Mouse (Mus musculus): Measurements from ENCODE around the gene Ltbp1. TPM values are rescaled to one million over a fixed set of nuclear protein-coding genes. Genes with fewer than 3 reads are reported as not detected.

Gene Ltbp1
- polyA plus RNA-seq, 1 experiment from 2014 or later: 40.2 TPM

DNA sequence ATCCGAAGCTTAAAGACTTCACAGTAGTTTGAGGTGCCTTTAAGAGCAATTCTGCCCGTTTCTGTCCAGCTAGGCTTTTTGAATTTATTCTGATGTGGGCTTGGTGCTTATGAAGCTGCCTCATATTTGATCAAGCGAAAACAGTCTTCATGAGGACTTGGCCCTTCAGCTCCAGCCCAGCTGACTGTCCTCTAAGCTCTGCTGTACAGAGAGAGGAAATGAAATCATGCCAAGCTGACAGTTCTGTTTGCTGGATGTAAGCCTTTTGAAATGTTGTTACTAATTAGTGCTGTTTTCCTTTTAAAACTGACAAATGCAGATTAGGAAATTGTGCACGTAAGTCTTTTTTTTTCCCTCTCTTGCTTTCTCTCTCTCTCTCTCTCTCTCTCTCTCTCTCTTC, 263.1 kb downstream of the Ltbp1 start:
- Histone ChIP-seq H3K4me2 (replicated peaks; ENCODE audit: low read depth, low read length) (no peak overlapping the region), H3K9ac (replicated peaks; ENCODE audit: low read length) (no peak overlapping the region), H3K4me3 (ENCODE audit: low read length) (no peak overlapping the region), H3K27me3 (ENCODE audit: insufficient read depth, low read length) (no peaks in the 10 kb centered on the region), H3K36me3 (ENCODE audit: insufficient read depth, low read length) (0 out of 2 replicates have a peak, but pooled peaks cover 8% of the 10 kb centered on the region), H3K27ac (ENCODE audit: low read length) (no peak overlapping the region), H3K4me1 (ENCODE audit: insufficient read depth, low read length) (0 out of 2 replicates have a peak, but pooled peaks cover 6% of the 10 kb centered on the region), H3K9me3 (ENCODE audit: low read length) (no peaks in the 10 kb centered on the region)
- ATAC-seq (ENCODE audit: low FRiP score, low TSS enrichment): no peak
- WGBS: 72% methylated on average over 4 of the region's 4 CpGs

- Histone ChIP-seq H3K9me3 (ENCODE audit: low read length) (no peaks in the 10 kb centered on the region), H3K4me1 (ENCODE audit: insufficient read depth, low read length) (0 out of 2 replicates have a peak, but pooled peaks cover 6% of the 10 kb centered on the region), H3K9ac (replicated peaks; ENCODE audit: low read length) (no peak overlapping the region), H3K4me3 (ENCODE audit: low read length) (no peak overlapping the region), H3K27ac (ENCODE audit: low read length) (no peak overlapping the region), H3K36me3 (ENCODE audit: insufficient read depth, low read length) (peaks cover 7% of the 10 kb centered on the region; the same call in 1 of the 2 replicates), H3K27me3 (ENCODE audit: insufficient read depth, low read length) (no peaks in the 10 kb centered on the region), H3K4me2 (replicated peaks; ENCODE audit: low read depth, low read length) (no peak overlapping the region)
- WGBS: 89% methylated on average over 3 of the region's 3 CpGs
- no peak for ATAC-seq (ENCODE audit: low FRiP score, low TSS enrichment)
These were observed 267.1 kb downstream of the Ltbp1 start for GRCm38 (mm10) chr17:75272446-75272845.

GRCm38 (mm10) chr17:75273272-75273671, 267.9 kb downstream of the Ltbp1 start:
- no peak overlapping the region for H3K27ac ChIP-seq (ENCODE audit: low read length)
- H3K4me1 ChIP-seq (ENCODE audit: insufficient read depth, low read length): 0 out of 2 replicates have a peak, but pooled peaks cover 5% of the 10 kb centered on the region
- 84% methylated on average over 1 of the region's 1 CpGs for WGBS
- peaks cover 7% of the 10 kb centered on the region; the same call in 1 of the 2 replicates for H3K36me3 ChIP-seq (ENCODE audit: insufficient read depth, low read length)
- no peak overlapping the region for H3K4me2 ChIP-seq (replicated peaks; ENCODE audit: low read depth, low read length)
- no peaks in the 10 kb centered on the region for H3K9me3 ChIP-seq (ENCODE audit: low read length)
- H3K27me3 ChIP-seq (ENCODE audit: insufficient read depth, low read length): no peaks in the 10 kb centered on the region
- no peak overlapping the region for H3K9ac ChIP-seq (replicated peaks; ENCODE audit: low read length)
- no peak for ATAC-seq (ENCODE audit: low FRiP score, low TSS enrichment)
- H3K4me3 ChIP-seq (ENCODE audit: low read length): no peak overlapping the region

DNA sequence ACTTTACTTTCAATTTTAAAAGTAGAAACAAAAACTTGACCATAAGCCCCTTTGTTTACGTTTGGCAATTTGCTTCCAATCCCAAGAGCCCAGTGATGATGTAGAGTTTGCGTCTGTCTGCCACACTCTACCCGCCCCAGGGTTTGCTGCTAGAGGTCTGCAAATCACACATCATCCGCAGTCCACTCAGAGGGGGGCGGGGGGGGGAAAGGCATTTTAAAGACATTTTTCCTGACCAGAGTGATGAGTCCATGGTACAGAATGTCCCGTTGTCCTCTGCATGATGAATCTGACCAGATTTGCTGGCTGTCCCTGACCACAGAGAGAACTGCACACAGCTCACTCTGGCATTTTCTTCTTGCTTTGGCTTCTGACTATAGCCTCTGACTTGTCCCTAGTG, 269.9 kb downstream of the Ltbp1 start:
- H3K4me2 ChIP-seq (replicated peaks; ENCODE audit: low read depth, low read length): no peak overlapping the region
- H3K27me3 ChIP-seq (ENCODE audit: insufficient read depth, low read length): no peaks in the 10 kb centered on the region
- H3K36me3 ChIP-seq (ENCODE audit: insufficient read depth, low read length): peaks cover 7% of the 10 kb centered on the region; the same call in 1 of the 2 replicates
- no peaks in the 10 kb centered on the region for H3K9me3 ChIP-seq (ENCODE audit: low read length)
- no peak for ATAC-seq (ENCODE audit: low FRiP score, low TSS enrichment)
- no peak overlapping the region for H3K9ac ChIP-seq (replicated peaks; ENCODE audit: low read length)
- H3K4me1 ChIP-seq (ENCODE audit: insufficient read depth, low read length): no peaks in the 10 kb centered on the region
- 87% methylated on average over 6 of the region's 6 CpGs for WGBS
- H3K4me3 ChIP-seq (ENCODE audit: low read length): no peak overlapping the region
- H3K27ac ChIP-seq (ENCODE audit: low read length): no peak overlapping the region

DNA sequence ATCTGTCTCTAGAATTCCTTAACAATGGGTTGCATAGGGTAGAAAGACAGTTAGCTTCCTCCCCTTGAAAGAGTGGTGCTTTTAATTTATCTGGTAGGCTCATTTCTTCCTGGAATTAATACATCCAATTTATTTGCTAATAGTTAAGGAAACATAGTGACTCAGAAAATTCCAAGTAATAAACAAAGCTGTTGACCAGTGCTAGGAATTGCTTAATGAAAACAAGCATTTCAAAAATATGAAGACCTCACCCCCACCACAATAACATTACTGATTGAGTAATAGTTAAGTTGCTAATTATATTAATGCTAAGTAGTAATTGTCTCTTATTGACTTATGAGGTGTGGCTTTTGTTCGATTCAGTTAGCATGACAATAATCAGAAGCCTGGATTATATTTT, 272.7 kb downstream of the Ltbp1 start:
- no peaks in the 10 kb centered on the region for H3K4me1 ChIP-seq (ENCODE audit: insufficient read depth, low read length)
- H3K27ac ChIP-seq (ENCODE audit: low read length): no peak overlapping the region
- peaks cover 12% of the 10 kb centered on the region for H3K36me3 ChIP-seq (ENCODE audit: insufficient read depth, low read length)
- no peaks in the 10 kb centered on the region for H3K27me3 ChIP-seq (ENCODE audit: insufficient read depth, low read length)
- no peak overlapping the region for H3K4me2 ChIP-seq (replicated peaks; ENCODE audit: low read depth, low read length)
- no peaks in the 10 kb centered on the region for H3K9me3 ChIP-seq (ENCODE audit: low read length)
- H3K9ac ChIP-seq (replicated peaks; ENCODE audit: low read length): no peak overlapping the region
- no peak for ATAC-seq (ENCODE audit: low FRiP score, low TSS enrichment)
- no peak overlapping the region for H3K4me3 ChIP-seq (ENCODE audit: low read length)
- WGBS: 76% methylated on average over 1 of the region's 1 CpGs

GRCm38 (mm10) chr17:75278561-75278960, 273.2 kb downstream of the Ltbp1 start:
- peaks cover 12% of the 10 kb centered on the region for H3K36me3 ChIP-seq (ENCODE audit: insufficient read depth, low read length)
- no peak for ATAC-seq (ENCODE audit: low FRiP score, low TSS enrichment)

GRCm38 (mm10) chr17:75281345-75281744, 276.0 kb downstream of the Ltbp1 start:
- H3K4me2 ChIP-seq (replicated peaks; ENCODE audit: low read depth, low read length): no peak overlapping the region
- H3K9me3 ChIP-seq (ENCODE audit: low read length): no peaks in the 10 kb centered on the region
- peaks cover 5% of the 10 kb centered on the region for H3K36me3 ChIP-seq (ENCODE audit: insufficient read depth, low read length)
- no peak overlapping the region for H3K9ac ChIP-seq (replicated peaks; ENCODE audit: low read length)
- no peaks in the 10 kb centered on the region for H3K4me1 ChIP-seq (ENCODE audit: insufficient read depth, low read length)
- no peak overlapping the region for H3K4me3 ChIP-seq (ENCODE audit: low read length)
- ATAC-seq (ENCODE audit: low FRiP score, low TSS enrichment): no peak
- H3K27me3 ChIP-seq (ENCODE audit: insufficient read depth, low read length): no peaks in the 10 kb centered on the region
- 81% methylated on average over 5 of the region's 5 CpGs for WGBS
- no peak overlapping the region for H3K27ac ChIP-seq (ENCODE audit: low read length)

More at GRCm38 (mm10) chr17:75278561-75278960, 273.2 kb downstream of the Ltbp1 start:
- Histone ChIP-seq H3K4me3 (ENCODE audit: low read length) (no peak overlapping the region), H3K9me3 (ENCODE audit: low read length) (no peaks in the 10 kb centered on the region), H3K27ac (ENCODE audit: low read length) (no peak overlapping the region), H3K4me1 (ENCODE audit: insufficient read depth, low read length) (no peaks in the 10 kb centered on the region), H3K27me3 (ENCODE audit: insufficient read depth, low read length) (no peaks in the 10 kb centered on the region), H3K4me2 (replicated peaks; ENCODE audit: low read depth, low read length) (no peak overlapping the region), H3K9ac (replicated peaks; ENCODE audit: low read length) (no peak overlapping the region)
- 54% methylated on average over 6 of the region's 6 CpGs for WGBS

DNA sequence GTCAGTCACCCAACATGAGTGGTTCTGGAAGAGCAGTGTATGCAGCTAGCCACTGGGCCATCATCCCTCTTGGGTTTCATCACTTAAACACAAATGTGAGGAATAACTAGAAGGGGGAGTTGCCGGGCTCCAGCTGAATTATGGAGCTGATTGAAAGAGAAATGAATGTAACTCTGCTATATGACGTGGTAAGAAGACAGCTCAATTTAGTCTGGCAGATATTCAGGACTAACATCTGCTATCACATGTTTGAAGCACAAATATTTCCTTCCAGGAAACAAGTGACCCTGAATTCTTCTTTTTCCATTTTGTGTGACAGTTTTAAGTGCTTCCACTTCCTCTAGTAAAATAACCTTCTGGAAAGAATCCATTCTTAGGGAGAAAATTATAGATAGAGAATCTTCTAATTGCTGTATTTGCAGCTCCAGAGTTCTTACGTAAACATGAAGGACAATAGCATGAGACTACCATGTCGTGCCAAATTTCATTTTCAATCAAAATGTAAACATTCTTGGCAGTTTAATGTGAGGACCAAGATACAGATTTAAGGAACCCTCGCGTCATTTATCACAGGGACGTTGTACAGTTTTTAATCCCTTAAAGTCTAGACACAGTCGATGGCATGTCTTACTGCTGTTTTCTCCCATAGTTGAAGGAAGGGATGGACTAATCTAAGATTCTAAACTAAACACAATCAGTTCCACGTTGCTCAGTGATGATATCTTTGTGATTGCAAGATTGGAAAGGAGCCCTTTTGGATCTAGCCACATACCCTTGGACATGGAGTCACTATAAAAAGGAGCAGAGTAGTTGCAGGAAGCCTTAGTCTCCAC, 279.7 kb downstream of the Ltbp1 start:
- Histone ChIP-seq H3K4me1 (ENCODE audit: insufficient read depth, low read length) (no peaks in the 10 kb centered on the region), H3K9me3 (ENCODE audit: low read length) (no peaks in the 10 kb centered on the region), H3K4me2 (replicated peaks; ENCODE audit: low read depth, low read length) (no peak overlapping the region), H3K4me3 (ENCODE audit: low read length) (no peak overlapping the region), H3K36me3 (ENCODE audit: insufficient read depth, low read length) (peaks cover 5% of the 10 kb centered on the region), H3K27me3 (ENCODE audit: insufficient read depth, low read length) (no peaks in the 10 kb centered on the region), H3K27ac (ENCODE audit: low read length) (peak overlapping the region; percentile 5; the same call in 1 of the 2 replicates), H3K9ac (replicated peaks; ENCODE audit: low read length) (no peak overlapping the region)
- ATAC-seq (ENCODE audit: low FRiP score, low TSS enrichment): peak; percentile 15; the same call in 1 of the 2 replicates
- 54% methylated on average over 9 of the region's 9 CpGs for WGBS

- no peaks in the 10 kb centered on the region for H3K9me3 ChIP-seq (ENCODE audit: low read length)
- H3K4me2 ChIP-seq (replicated peaks; ENCODE audit: low read depth, low read length): no peak overlapping the region
- 64% methylated on average over 3 of the region's 3 CpGs for WGBS
- H3K27ac ChIP-seq (ENCODE audit: low read length): no peak overlapping the region
- H3K4me1 ChIP-seq (ENCODE audit: insufficient read depth, low read length): no peaks in the 10 kb centered on the region; the same call in 1 of the 2 replicates
- no peak overlapping the region for H3K4me3 ChIP-seq (ENCODE audit: low read length)
- no peak overlapping the region for H3K9ac ChIP-seq (replicated peaks; ENCODE audit: low read length)
- ATAC-seq (ENCODE audit: low FRiP score, low TSS enrichment): 0 out of 2 replicates have a peak, but pooled peaks have one; percentile 42
- no peaks in the 10 kb centered on the region for H3K27me3 ChIP-seq (ENCODE audit: insufficient read depth, low read length)
- H3K36me3 ChIP-seq (ENCODE audit: insufficient read depth, low read length): peaks cover 22% of the 10 kb centered on the region
These were observed 287.6 kb downstream of the Ltbp1 start for GRCm38 (mm10) chr17:75292986-75293385.

GRCm38 (mm10) chr17:75293725-75294124, 288.4 kb downstream of the Ltbp1 start:
- no peak overlapping the region for H3K9ac ChIP-seq (replicated peaks; ENCODE audit: low read length)
- H3K36me3 ChIP-seq (ENCODE audit: insufficient read depth, low read length): peaks cover 25% of the 10 kb centered on the region
- H3K4me3 ChIP-seq (ENCODE audit: low read length): no peak overlapping the region
- no peak overlapping the region for H3K27ac ChIP-seq (ENCODE audit: low read length)
- no peaks in the 10 kb centered on the region; the same call in 1 of the 2 replicates for H3K4me1 ChIP-seq (ENCODE audit: insufficient read depth, low read length)
- ATAC-seq (ENCODE audit: low FRiP score, low TSS enrichment): no peak
- 74% methylated on average over 3 of the region's 3 CpGs for WGBS
- H3K9me3 ChIP-seq (ENCODE audit: low read length): no peaks in the 10 kb centered on the region
- H3K27me3 ChIP-seq (ENCODE audit: insufficient read depth, low read length): no peaks in the 10 kb centered on the region
- no peak overlapping the region for H3K4me2 ChIP-seq (replicated peaks; ENCODE audit: low read depth, low read length)

Data from kidney, embryonic 16.5 days (tissue).